Mouse (Mus musculus) ES-E14 (cell line): Measurements from ENCODE around the gene Tmem28. TPM values are rescaled to one million over a fixed set of nuclear protein-coding genes. Genes with fewer than 3 reads are reported as not detected.
A peak's percentile ranks its signal among the peaks of the same experiment; 100 is the strongest.

Experiments
- DNase-seq: peaks from one replicate; pipeline ENCODE4 v3.0.0-alpha.2; 2013; ENCODE audit warnings: low read depth, low spot score
- H3K27ac ChIP-seq: 2 replicates; pipeline ENCODE4 v1.5.1; 2012; ENCODE audit warnings: low read depth, mild to moderate bottlenecking, low read length, moderate library complexity, mixed read lengths; ENCODE audit not compliant: poor library complexity, insufficient read depth, severe bottlenecking
- H3K36me3 ChIP-seq: 2 replicates; pipeline ENCODE4 v1.6.1; 2012; ENCODE audit warnings: mild to moderate bottlenecking, low read length, moderate library complexity, mixed read lengths; ENCODE audit not compliant: control insufficient read depth, poor library complexity, insufficient read depth, severe bottlenecking
- H3K4me1 ChIP-seq, 2 experiments: fragments of 150-350 bp in 1 of 2; sonication (generic) in 1 of 2; 2 replicates each; pipeline ENCODE4 v1.6.1; 2012; ENCODE audit warnings: low read length in 2 of 2, mild to moderate bottlenecking in 1 of 2, mixed read lengths in 1 of 2; ENCODE audit not compliant: control insufficient read depth in 2 of 2, insufficient read depth in 2 of 2, poor library complexity in 1 of 2
- H3K4me3 ChIP-seq, 2 experiments: fragments of 150-350 bp in 1 of 2; sonication (generic) in 1 of 2; 2 replicates each; pipeline ENCODE4 v1.5.1; 2012; ENCODE audit warnings: low read length in 2 of 2, low read depth in 1 of 2, mild to moderate bottlenecking in 1 of 2, mixed read lengths in 1 of 2; ENCODE audit not compliant: insufficient read depth in 1 of 2, poor library complexity in 1 of 2, severe bottlenecking in 1 of 2
- H3K9ac ChIP-seq: 2 replicates; pipeline ENCODE4 v1.6.1; 2012; ENCODE audit warnings: low read depth, mild to moderate bottlenecking, low read length, mixed read lengths; ENCODE audit not compliant: poor library complexity, insufficient read depth, severe bottlenecking
- H3K9me3 ChIP-seq: fragments of 150-350 bp; sonication (generic); 2 replicates; pipeline ENCODE4 v1.6.1; 2012; ENCODE audit warnings: low read depth, mild to moderate bottlenecking, low read length; ENCODE audit not compliant: control insufficient read depth, insufficient read depth
- CHD2 ChIP-seq: IDR thresholded peaks from 2 replicates; pipeline ENCODE4 v1.6.1; 2014; ENCODE audit warnings: mild to moderate bottlenecking, low read depth, low read length, inconsistent platforms
- HCFC1 ChIP-seq: IDR thresholded peaks from 2 replicates; pipeline ENCODE4 v1.6.1; 2012; ENCODE audit warnings: low read length, inconsistent platforms, borderline replicate concordance; ENCODE audit not compliant: insufficient read depth
- MAFK ChIP-seq: IDR thresholded peaks from 2 replicates; pipeline ENCODE4 v1.6.1; 2014; ENCODE audit warnings: mild to moderate bottlenecking, low read depth, low read length, inconsistent platforms; ENCODE audit not compliant: insufficient read depth
- ZC3H11A ChIP-seq: IDR thresholded peaks from 2 replicates; pipeline ENCODE4 v1.6.1; 2012; ENCODE audit warnings: low read depth, mild to moderate bottlenecking, inconsistent platforms, low read length, borderline replicate concordance
- ZNF384 ChIP-seq: IDR thresholded peaks from 2 replicates; pipeline ENCODE4 v1.6.1; 2012; ENCODE audit warnings: low read depth, low read length, inconsistent platforms
- in situ Hi-C, 2 experiments: fragments of 600-800 bp; cut with MboI; formaldehyde crosslinking; loops; one replicate each; pipeline ENCODE4 v1.15.1; 2025; ENCODE audit warnings: low sequenced_read_pairs in 2 of 2, inconsistent platforms in 1 of 2; ENCODE audit not compliant: unreplicated experiment in 2 of 2
- total RNA-seq: library from RNA; depleted of rRNA; stranded (reverse); fragments of 300-350 nt; gene quantifications from 2 replicates; pipeline ENCODE4 v1.2.3, GENCODE M21; 2012; rRNA removed

Gene Tmem28
- total RNA-seq, result 1.8 and 4.9 TPM in 2 replicates

DNA sequence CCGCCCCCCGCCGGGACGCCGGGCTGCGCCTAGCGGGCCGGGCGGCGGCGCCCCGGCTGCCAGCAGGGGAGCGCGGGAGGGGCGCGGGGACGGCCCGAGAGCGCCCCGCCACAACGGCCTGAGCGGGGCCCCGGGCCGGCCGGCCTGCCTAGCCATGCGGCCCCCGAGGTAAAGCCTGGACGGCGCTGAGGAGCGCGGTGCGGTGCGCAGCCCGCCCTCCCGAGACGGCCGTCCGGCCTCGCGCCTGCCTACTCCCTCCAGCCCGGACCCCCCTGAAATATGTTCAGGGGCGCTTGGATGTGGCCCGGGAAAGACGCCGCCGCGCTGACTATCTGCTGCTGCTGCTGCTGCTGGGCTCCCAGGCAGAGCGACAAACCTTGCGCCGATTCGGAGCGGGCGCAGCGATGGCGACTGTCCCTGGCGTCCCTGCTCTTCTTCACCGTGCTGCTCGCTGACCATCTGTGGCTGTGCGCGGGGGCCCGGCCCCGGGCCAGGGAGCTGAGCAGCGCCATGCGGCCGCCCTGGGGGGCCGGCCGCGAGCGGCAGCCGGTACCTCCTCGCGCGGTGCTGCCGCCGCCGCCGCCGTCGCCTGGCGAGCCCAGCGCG, at the start of gene Tmem28:
Tmem28 (plus strand) TSS at position 232 of the 606 bp plus-strand sequence.
- H3K4me1 ChIP-seq, result no peaks in the 10 kb centered on the region
- no peak for TF ChIP-seq ZNF384
- TF ChIP-seq HCFC1, result no peak
- TF ChIP-seq ZC3H11A, result no peak
- no peak for TF ChIP-seq CHD2
- no peak for TF ChIP-seq MAFK
- peak within 1 kb of the TSS; percentile 81 to 88 for H3K4me3 ChIP-seq
- in situ Hi-C loops, result no loop called here
- H3K9ac ChIP-seq, result peak within 1 kb of the TSS; percentile 87
- no peak for DNase-seq
- no peak within 1 kb of the TSS for H3K27ac ChIP-seq
- H3K36me3 ChIP-seq, result no peaks in the 10 kb centered on the region
- H3K9me3 ChIP-seq, result no peaks in the 10 kb centered on the region

DNA sequence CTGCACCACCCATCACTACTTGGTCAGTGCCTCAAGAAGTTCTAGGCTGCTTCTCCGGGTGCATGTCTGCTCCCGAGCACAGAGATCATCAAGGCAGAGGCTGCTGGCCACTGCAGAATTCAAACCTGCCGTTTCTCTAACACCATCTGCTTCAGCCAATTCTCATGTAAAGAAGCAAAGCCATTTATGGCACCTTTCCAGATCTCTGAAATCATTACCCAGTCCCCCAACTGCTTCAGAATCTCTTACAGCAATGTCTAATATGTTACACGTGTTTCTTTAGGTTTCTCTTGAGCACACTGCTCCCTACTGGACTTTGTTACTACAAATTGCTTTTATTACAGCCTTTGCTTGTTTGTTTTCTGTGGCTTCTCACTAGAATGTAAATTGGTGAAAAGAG, 40.5 kb upstream of the Tmem28 start:
- in situ Hi-C loops, result no loop called here
- DNase-seq, result no peak
- Histone ChIP-seq H3K27ac (no peak overlapping the region), H3K4me1 (no peaks in the 10 kb centered on the region), H3K9ac (no peak overlapping the region), H3K9me3 (no peaks in the 10 kb centered on the region), H3K36me3 (no peaks in the 10 kb centered on the region), H3K4me3 (no peak overlapping the region)
- no peak for TF ChIP-seq ZC3H11A
- TF ChIP-seq ZNF384, result no peak
- TF ChIP-seq CHD2, result no peak
- TF ChIP-seq HCFC1, result no peak
- TF ChIP-seq MAFK, result no peak

DNA sequence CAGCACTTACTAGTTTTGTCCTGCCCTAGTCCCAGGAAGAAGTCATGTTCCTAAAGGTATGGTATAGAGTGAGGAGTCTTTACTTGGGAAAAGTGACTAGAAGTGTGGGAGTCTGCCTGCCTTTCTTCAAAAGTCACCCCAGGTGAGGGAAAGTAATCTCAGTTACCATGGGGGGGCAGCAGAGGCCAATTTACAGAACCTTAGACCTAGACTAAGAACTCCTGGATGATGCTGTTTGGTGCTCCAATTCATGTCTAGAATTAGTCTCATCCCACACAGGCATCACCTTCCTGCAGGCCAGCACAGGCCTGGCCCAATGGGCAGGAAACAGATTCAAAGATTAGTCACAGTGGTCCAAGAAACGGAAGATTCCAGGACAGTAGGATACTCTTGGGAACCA, 12.4 kb upstream of the Tmem28 start:
- no peaks in the 10 kb centered on the region for H3K36me3 ChIP-seq
- no peak for TF ChIP-seq HCFC1
- TF ChIP-seq ZC3H11A, result peak; percentile 8; the same call in 1 of the 2 replicates
- H3K9me3 ChIP-seq, result no peaks in the 10 kb centered on the region
- no peak for DNase-seq
- H3K27ac ChIP-seq, result no peak overlapping the region
- H3K4me3 ChIP-seq, result no peak overlapping the region
- no peak overlapping the region for H3K9ac ChIP-seq
- no peaks in the 10 kb centered on the region for H3K4me1 ChIP-seq
- in situ Hi-C loops, result no loop called here

DNA sequence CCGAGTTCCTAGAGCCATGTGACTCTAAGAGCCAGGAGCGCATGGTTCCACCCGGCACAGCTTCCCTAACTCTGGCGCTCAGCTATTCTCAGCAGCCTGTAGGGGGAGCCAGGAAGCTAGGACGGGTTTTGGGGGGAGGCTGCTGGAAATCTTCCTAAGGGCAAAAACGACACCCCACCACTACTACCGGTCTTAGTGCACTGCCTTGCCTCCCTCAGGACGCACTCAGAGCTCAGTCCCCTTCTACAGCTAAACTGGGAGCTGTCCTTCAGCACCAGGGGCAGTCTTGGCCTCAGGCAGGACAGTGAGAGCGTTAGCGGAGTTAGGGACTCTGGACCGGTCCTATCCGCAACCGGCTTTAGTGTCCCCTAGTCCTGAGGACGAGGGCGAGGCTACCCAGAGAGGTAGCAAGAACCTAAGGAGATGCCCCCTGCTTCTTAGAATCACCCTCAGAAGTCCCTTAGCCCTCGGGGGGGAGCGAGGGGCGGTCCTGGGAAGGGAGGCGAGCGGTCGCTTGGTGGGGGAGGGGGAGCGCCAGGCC, 1.4 kb upstream of the Tmem28 start:
- H3K4me1 ChIP-seq, result no peaks in the 10 kb centered on the region
- in situ Hi-C loops, result no loop called here
- H3K9me3 ChIP-seq, result no peaks in the 10 kb centered on the region
- TF ChIP-seq ZNF384, result no peak
- TF ChIP-seq CHD2, result no peak
- TF ChIP-seq ZC3H11A, result no peak
- no peak for TF ChIP-seq HCFC1
- no peak for TF ChIP-seq MAFK
- DNase-seq, result peak; percentile 60
- H3K4me3 ChIP-seq, result peak overlapping the region; percentile 81 to 88
- no peaks in the 10 kb centered on the region for H3K36me3 ChIP-seq
- no peak overlapping the region for H3K27ac ChIP-seq
- H3K9ac ChIP-seq, result no peak overlapping the region
